Mouse (Mus musculus) heart, embryonic 11.5 days (tissue): ENCODE data around the gene Ryr1. TPM values are rescaled to one million over a fixed set of nuclear protein-coding genes. Genes with fewer than 3 reads are reported as not detected.

Source experiments
- ATAC-seq: fragments of 200-750 bp; cut with Nextera tagmentation; replicated peaks from 2 replicates; pipeline ENCODE4 v1.8.0; 2017; ENCODE audit warnings: moderate library complexity; ENCODE audit not compliant: insufficient number of reproducible peaks, low FRiP score, low TSS enrichment
- H3K27ac ChIP-seq: fragments of 300-500 bp; sonication (generic); 2 replicates; pipeline ENCODE4 v1.5.1; 2014; ENCODE audit warnings: mild to moderate bottlenecking, low read depth, low read length
- H3K27me3 ChIP-seq: fragments of 300-500 bp; sonication (generic); 2 replicates; pipeline ENCODE4 v1.6.1; 2014; ENCODE audit warnings: mild to moderate bottlenecking, low read length, mixed read lengths; ENCODE audit not compliant: control insufficient read depth, insufficient read depth
- H3K36me3 ChIP-seq: fragments of 300-500 bp; sonication (generic); 2 replicates; pipeline ENCODE4 v1.6.1; 2014; ENCODE audit warnings: mild to moderate bottlenecking, low read length, moderate library complexity, mixed read lengths; ENCODE audit not compliant: control insufficient read depth, insufficient read depth
- H3K4me1 ChIP-seq: fragments of 300-500 bp; sonication (generic); 2 replicates; pipeline ENCODE4 v1.6.1; 2014; ENCODE audit warnings: low read length; ENCODE audit not compliant: control insufficient read depth, insufficient read depth
- H3K4me2 ChIP-seq: fragments of 300-500 bp; sonication (generic); 2 replicates; pipeline ENCODE4 v1.6.1; 2014; ENCODE audit warnings: mild to moderate bottlenecking, moderate library complexity
- H3K4me3 ChIP-seq: fragments of 300-500 bp; sonication (generic); 2 replicates; pipeline ENCODE4 v1.5.1; 2014; ENCODE audit warnings: low read depth, low read length
- H3K9ac ChIP-seq: fragments of 300-500 bp; sonication (generic); 2 replicates; pipeline ENCODE4 v1.6.1; 2014; ENCODE audit warnings: mild to moderate bottlenecking, low read depth, low read length, moderate library complexity
- H3K9me3 ChIP-seq: fragments of 300-500 bp; sonication (generic); replicated peaks from 2 replicates; pipeline ENCODE4 v1.6.1; 2016; ENCODE audit warnings: low read length; ENCODE audit not compliant: control insufficient read depth
- WGBS: fragments of 180-500 bp; shearing (Covaris S2); extraction: QIAGEN DNeasy Blood & Tissue Kit; methylation state at CpG from one replicate; pipeline ENCODE4 v1.1.7; 2014; ENCODE audit not compliant: insufficient replicate concordance; 5-methylcytosine and 5-hydroxymethylcytosine counted together
- polyA plus RNA-seq: library from polyadenylated mRNA; unstranded; fragments of >200 nt; fragmentation: Nextera tagmentation; extraction: Ambion mirVana; gene quantifications from 2 replicates; pipeline ENCODE4 v1.2.1, GENCODE M21; 2014

The Ryr1 gene
- polyA plus RNA-seq, 1 experiment from 2014 or later: 0.31 TPM

GRCm38 (mm10) chr7:28990766-28991273 lies 134.2 kb downstream of the Ryr1 start:
- Histone ChIP-seq H3K4me3 (no peak overlapping the region), H3K4me2 (no peak overlapping the region), H3K9ac (no peak overlapping the region), H3K9me3 (no peaks in the 10 kb centered on the region), H3K36me3 (no peaks in the 10 kb centered on the region), H3K27ac (no peak overlapping the region), H3K4me1 (no peaks in the 10 kb centered on the region), H3K27me3 (no peaks in the 10 kb centered on the region)
- 34% methylated on average over 13 of the region's 14 CpGs for WGBS
- no peak for ATAC-seq

DNA sequence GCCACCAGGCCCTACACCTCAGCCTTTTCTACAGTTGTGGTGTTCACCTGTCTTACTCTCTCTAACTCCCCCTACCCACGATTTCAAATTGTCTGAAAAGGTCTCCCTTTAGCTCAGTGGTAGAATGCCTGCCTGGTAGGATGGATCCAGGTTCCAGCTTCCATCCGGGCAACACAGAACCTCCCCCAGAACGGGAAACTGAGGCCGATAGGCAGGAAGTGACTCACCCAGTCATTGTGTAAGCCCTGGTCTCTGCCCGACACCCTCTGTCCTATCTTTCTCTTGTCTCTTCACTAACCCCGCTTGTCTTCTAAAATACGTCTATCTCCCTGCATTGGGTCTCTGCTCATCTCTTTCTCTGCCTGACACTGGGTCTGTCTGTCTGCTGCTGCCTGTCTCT lies 139.8 kb downstream of the Ryr1 start:
- 65% methylated on average over 7 of the region's 7 CpGs for WGBS
- 0 out of 2 replicates have a peak overlapping the region, but pooled peaks have one; percentile 28 for H3K9ac ChIP-seq
- H3K4me2 ChIP-seq: no peak overlapping the region
- H3K4me1 ChIP-seq: peaks cover 10% of the 10 kb centered on the region
- H3K27me3 ChIP-seq: no peaks in the 10 kb centered on the region
- H3K4me3 ChIP-seq: no peak overlapping the region
- no peaks in the 10 kb centered on the region for H3K36me3 ChIP-seq
- H3K9me3 ChIP-seq: no peaks in the 10 kb centered on the region
- no peak for ATAC-seq
- H3K27ac ChIP-seq: no peak overlapping the region

DNA sequence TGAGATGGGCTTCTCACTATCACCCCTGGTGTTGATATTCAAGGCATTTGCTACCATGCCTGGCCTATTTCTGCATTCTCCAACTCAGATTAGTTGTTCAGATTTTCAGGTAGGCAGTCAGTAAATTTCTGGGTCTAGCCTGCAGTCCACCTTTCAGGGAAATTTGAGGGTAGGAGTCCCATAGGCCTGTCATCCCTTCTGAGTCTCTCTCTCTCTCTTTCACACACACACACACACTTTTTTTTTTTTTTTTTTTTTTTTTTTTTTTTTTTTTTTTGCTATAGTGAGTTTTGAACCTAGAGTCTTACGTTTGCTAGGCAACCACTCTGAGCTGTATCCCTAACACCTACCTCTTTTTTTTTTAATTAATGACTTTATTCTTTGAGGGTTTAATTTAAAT lies 140.5 kb downstream of the Ryr1 start:
- H3K4me1 ChIP-seq: peaks cover 10% of the 10 kb centered on the region
- no peak overlapping the region for H3K4me3 ChIP-seq
- no peak overlapping the region for H3K27ac ChIP-seq
- no peaks in the 10 kb centered on the region for H3K27me3 ChIP-seq
- H3K36me3 ChIP-seq: no peaks in the 10 kb centered on the region
- 93% methylated on average over 1 of the region's 1 CpGs for WGBS
- H3K9me3 ChIP-seq: no peaks in the 10 kb centered on the region
- H3K9ac ChIP-seq: no peak overlapping the region
- H3K4me2 ChIP-seq: no peak overlapping the region
- ATAC-seq: no peak

DNA sequence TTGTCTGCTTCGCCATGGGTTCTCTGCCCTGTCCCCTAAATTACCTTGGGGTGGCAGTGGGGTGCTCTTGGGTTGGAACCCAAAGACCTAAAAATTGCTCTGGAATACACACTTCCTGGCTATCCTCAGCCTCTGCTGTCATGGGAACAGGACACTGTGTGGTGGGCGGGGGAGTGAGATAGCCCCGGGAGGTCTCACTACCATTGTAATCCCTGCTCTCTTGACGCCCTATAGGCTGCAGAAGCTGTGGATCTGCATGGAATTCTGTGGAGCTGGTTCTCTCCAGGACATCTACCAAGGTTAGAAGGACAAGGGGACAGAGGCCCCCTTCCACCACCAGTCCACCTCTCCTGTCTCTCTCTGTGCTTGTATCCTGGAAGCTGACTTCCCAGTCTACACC lies 141.1 kb downstream of the Ryr1 start:
- peaks cover under 1% of the 10 kb centered on the region; the same call in 1 of the 2 replicates for H3K36me3 ChIP-seq
- peaks cover 10% of the 10 kb centered on the region for H3K4me1 ChIP-seq
- no peak for ATAC-seq
- H3K9ac ChIP-seq: no peak overlapping the region
- no peak overlapping the region for H3K4me3 ChIP-seq
- H3K27ac ChIP-seq: no peak overlapping the region
- no peaks in the 10 kb centered on the region for H3K9me3 ChIP-seq
- WGBS: 66% methylated on average over 4 of the region's 4 CpGs
- H3K4me2 ChIP-seq: no peak overlapping the region
- H3K27me3 ChIP-seq: no peaks in the 10 kb centered on the region

DNA sequence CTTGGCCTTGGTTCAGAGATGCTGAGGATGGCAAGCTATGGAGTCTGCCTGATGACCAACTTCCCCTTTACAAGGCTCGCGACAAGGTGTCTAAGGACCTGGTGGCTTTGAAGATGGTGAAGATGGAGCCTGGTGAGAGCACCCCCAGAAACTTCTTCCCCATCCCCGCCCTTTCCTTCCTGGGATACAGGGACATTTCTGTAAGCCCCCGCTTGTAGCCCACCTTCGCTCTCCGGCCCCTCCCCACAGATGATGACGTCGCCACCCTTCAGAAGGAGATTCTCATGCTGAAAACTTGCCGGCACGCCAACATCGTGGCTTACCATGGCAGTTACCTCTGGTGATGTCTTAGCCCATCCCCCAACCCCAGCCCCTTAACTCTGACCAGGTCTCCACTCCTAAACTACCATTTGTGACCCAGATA lies 141.8 kb downstream of the Ryr1 start:
- Histone ChIP-seq H3K4me1 (peaks cover 10% of the 10 kb centered on the region), H3K9ac (peak overlapping the region; percentile 85; the same call in 1 of the 2 replicates), H3K4me3 (peak overlapping the region; percentile 89), H3K27ac (0 out of 2 replicates have a peak overlapping the region, but pooled peaks have one; percentile 85), H3K9me3 (no peaks in the 10 kb centered on the region), H3K27me3 (no peaks in the 10 kb centered on the region), H3K36me3 (peaks cover 8% of the 10 kb centered on the region), H3K4me2 (peak overlapping the region; percentile 95)
- no peak for ATAC-seq
- 63% methylated on average over 11 of the region's 11 CpGs for WGBS

GRCm38 (mm10) chr7:28982274-28983013 lies 142.5 kb downstream of the Ryr1 start:
- peaks cover 11% of the 10 kb centered on the region for H3K36me3 ChIP-seq
- H3K9me3 ChIP-seq: no peaks in the 10 kb centered on the region
- WGBS: 13% methylated on average over 19 of the region's 19 CpGs
- peak overlapping the region; percentile 85 for H3K9ac ChIP-seq
- peak overlapping the region; percentile 95 for H3K4me2 ChIP-seq
- H3K4me3 ChIP-seq: peak overlapping the region; percentile 89
- peak; percentile 42; the same call in 1 of the 2 replicates for ATAC-seq
- H3K4me1 ChIP-seq: peaks cover 10% of the 10 kb centered on the region
- H3K27ac ChIP-seq: peak overlapping the region; percentile 85
- no peaks in the 10 kb centered on the region for H3K27me3 ChIP-seq

- Histone ChIP-seq H3K9me3 (no peaks in the 10 kb centered on the region), H3K36me3 (peaks cover 15% of the 10 kb centered on the region), H3K9ac (peak within 1 kb of the TSS; percentile 91), H3K4me2 (peak within 1 kb of the TSS; percentile 97), H3K27ac (peak within 1 kb of the TSS; percentile 85), H3K4me1 (peaks cover 10% of the 10 kb centered on the region), H3K27me3 (no peaks in the 10 kb centered on the region), H3K4me3 (peak within 1 kb of the TSS; percentile 89)
- under 1% methylated on average over 36 of the region's 36 CpGs for WGBS
- ATAC-seq: peak; percentile 89
These were observed 143.2 kb downstream of the Ryr1 start, which contains the start of the genes Eif3k and Map4k1 for GRCm38 (mm10) chr7:28981651-28982273. TSS of gene Eif3k (minus strand) at chr7:28981864. TSS of gene Map4k1 (plus strand) at chr7:28982050.

GRCm38 (mm10) chr7:28977556-28977955 lies 147.4 kb downstream of the Ryr1 start:
- ATAC-seq: no peak
- no peak overlapping the region for H3K9ac ChIP-seq
- no peak overlapping the region for H3K4me2 ChIP-seq
- no peak overlapping the region for H3K27ac ChIP-seq
- peaks cover 29% of the 10 kb centered on the region for H3K36me3 ChIP-seq
- H3K4me1 ChIP-seq: peaks cover 5% of the 10 kb centered on the region
- H3K4me3 ChIP-seq: no peak overlapping the region
- 89% methylated on average over 9 of the region's 9 CpGs for WGBS
- no peaks in the 10 kb centered on the region for H3K27me3 ChIP-seq
- H3K9me3 ChIP-seq: no peaks in the 10 kb centered on the region
